Mouse (Mus musculus) gastrocnemius, adult 2 months (tissue): ENCODE measurements around the gene Clmp. TPM values are rescaled to one million over a fixed set of nuclear protein-coding genes. Genes with fewer than 3 reads are reported as not detected.
A peak's percentile ranks its signal among the peaks of the same experiment; 100 is the strongest.

Source experiments
- DNase-seq: peaks from one replicate; pipeline ENCODE4 v3.0.0; 2022
- H3K27ac ChIP-seq: fragments of 200-600 bp; 2 replicates; pipeline ENCODE4 v1.8.1; 2022; ENCODE audit warnings: mild to moderate bottlenecking
- H3K4me3 ChIP-seq: fragments of 200-600 bp; 2 replicates; pipeline ENCODE4 v1.8.1; 2022; ENCODE audit warnings: mild to moderate bottlenecking, moderate library complexity
- CTCF ChIP-seq: fragments of 200-600 bp; IDR thresholded peaks from 2 replicates; pipeline ENCODE4 v1.8.1; 2022; ENCODE audit warnings: antibody characterized with exemption, mild to moderate bottlenecking, moderate library complexity
- intact Hi-C: fragments of 180-260 bp; cut with DNase I; formaldehyde crosslinking; loops from one replicate; pipeline ENCODE4 v1.15.1; 2025
- total RNA-seq, 2 experiments: library from RNA; stranded (reverse); gene quantifications; 2 replicates each; pipeline ENCODE4 v1.2.3; 2021

Gene Clmp
- total RNA-seq, 2 experiments from 2014 or later, result 3.7 to 5.2 TPM

DNA sequence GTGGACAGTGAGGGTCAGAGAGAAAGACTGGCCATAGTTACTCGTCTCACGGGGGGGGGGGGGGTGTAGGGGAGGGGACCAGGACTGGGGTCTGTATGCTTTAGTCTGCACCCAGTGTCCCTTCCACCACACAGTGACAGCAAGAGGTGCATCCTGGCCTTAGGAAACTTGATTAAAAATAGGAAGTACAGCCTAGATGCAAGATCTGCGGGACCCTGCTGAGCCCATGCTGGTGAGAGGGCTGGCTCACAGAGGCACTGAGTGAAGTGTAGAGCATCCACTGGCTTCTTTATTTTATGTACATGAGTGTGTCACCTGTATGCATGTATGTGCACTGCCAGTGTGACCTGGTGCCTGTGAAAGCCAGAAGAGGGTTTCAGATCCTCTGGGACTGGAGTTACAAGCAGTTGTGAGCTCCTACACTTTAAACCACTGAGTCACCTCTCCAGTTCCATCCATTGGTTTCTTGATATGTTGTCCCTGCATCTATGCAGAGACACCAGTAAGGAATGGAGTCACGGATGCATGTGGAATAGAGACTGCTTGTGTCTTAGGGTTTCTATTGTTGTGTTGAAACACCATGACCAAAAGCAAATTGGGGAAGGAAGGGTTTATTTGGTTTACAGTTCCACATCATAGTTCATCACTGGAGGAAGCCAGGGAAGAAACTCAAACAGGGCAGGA, 41.5 kb downstream of the Clmp start:
- no peak for TF ChIP-seq CTCF
- Histone ChIP-seq H3K27ac (no peak overlapping the region), H3K4me3 (no peak overlapping the region)
- DNase-seq, result no peak
- intact Hi-C loops, result no loop called here

DNA sequence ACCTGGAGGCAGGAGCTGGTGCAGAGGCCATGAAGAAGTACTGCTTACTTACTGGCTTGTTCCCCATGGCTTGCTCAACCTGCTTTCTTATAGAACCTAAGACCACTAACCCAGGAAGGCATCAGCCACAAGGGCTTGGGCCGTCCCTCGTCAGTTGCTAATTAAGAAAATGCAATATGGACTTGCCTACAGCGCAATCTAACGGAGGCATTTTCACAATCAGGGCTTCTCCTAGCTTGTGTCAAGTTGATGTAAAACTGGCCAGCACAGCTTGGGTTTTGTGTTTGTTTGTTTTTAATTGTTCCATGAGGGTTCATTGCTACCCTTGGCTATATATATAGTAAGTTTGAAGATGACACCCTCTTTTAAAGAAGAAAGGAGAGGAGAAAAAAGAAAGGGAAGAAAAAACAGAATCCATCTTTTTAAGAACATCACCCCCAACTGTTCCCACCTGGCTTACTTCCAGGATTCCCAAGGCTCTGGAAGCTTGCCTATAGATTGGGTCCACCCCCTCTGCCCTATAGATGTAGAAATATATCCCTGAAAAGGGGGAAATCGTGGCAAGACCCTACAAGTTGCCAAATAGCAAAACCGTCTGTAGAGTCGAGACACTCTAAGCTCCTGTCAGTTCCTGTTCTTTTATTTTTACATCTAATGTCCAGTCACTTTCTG, 42.2 kb downstream of the Clmp start:
- intact Hi-C loops, result no loop called here
- Histone ChIP-seq H3K27ac (no peak overlapping the region), H3K4me3 (no peak overlapping the region)
- DNase-seq, result no peak
- no peak for TF ChIP-seq CTCF

DNA sequence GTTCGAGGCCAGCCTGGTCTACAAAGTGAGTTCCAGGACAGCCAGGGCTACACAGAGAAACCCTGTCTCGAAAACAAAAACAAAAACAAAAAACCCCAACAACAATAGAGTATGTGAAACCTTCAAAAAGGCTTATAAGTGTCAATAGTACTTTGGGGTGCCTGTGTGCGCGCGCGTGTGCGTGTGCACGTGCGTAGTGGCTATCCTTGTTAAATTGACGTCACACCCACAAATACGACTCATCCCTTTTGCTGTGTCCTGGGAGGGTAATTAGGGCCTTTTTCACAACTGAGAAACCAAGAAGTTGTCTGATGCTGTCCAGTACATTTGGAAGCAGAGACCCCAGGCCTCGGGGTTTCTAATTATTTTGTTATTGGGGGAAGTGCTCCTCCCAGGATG, 44.5 kb downstream of the Clmp start:
- peak overlapping the region; percentile 70 for H3K27ac ChIP-seq
- TF ChIP-seq CTCF, result no peak
- intact Hi-C loops, result no loop called here
- no peak for DNase-seq
- peak overlapping the region; percentile 75 for H3K4me3 ChIP-seq

DNA sequence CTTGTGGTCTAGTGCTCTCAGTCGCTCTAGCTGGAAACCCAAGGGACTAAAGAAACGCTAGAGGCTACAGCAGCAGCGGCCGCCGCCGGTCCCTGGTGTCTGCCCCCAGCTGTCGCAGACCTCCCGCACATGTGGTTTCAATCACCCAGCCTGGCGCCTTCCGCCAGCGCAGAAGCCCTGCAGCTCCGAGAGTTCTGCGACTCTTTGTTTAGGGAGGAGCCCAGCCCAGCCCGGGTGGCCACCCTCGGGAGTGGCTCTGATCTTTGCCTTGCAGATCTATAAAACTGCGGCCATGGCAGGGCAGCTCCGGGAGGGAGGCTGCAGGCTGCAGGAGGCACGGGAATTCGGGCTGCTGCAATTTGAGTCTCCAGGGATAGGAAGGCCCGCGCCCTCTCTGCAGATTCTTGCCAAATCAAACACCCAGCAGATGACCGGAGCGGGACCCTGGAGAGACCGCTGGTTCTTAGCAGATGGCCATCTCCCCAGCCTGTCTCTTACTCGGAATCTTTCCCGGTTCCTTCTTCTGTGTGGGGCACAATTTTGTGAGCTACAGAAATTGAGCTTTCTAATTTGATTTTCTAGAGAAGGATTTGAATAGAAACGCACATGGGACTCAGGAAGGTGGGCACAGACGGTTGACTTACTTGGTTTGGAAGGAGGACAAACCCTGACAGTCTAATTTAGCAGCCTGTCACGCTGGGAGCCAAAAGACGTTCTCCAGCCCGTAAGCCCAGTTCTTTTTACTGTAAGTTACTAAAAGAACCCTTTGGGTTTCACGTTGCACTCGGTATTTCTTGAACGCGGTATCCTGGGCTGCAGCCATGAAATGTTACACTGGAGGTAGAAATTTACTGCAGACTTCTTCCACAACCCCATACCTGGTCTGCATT, 45.2 kb downstream of the Clmp start:
- DNase-seq, result peak; percentile 81
- H3K27ac ChIP-seq, result peak overlapping the region; percentile 70
- H3K4me3 ChIP-seq, result peak overlapping the region; percentile 75
- TF ChIP-seq CTCF, result no peak
- intact Hi-C loops, result no loop called here

DNA sequence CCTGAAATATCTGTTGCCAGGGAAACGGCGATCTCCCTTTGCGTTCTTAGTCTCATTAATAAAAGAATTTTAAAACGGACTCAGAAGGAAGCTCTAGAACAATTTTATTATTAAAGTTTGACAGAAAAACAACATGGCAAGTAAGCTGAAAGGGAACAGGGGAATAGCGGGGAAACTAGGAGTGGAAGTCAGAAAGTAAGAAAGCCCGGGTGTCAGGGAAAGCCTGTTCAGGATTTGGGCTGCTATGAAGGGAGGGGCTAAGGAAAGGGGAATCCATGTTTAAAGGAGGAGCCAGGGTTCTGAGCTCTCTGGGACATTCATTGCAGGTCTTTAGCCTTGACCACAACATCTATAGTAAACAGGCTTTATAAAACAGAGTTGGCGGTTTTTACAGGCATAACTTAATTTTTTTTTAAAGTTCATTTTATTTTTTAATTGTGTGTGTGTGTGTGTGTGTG, 45.9 kb downstream of the Clmp start:
- TF ChIP-seq CTCF, result no peak
- H3K4me3 ChIP-seq, result peak overlapping the region; percentile 75
- intact Hi-C loops, result no loop called here
- DNase-seq, result no peak
- peak overlapping the region; percentile 70 for H3K27ac ChIP-seq

DNA sequence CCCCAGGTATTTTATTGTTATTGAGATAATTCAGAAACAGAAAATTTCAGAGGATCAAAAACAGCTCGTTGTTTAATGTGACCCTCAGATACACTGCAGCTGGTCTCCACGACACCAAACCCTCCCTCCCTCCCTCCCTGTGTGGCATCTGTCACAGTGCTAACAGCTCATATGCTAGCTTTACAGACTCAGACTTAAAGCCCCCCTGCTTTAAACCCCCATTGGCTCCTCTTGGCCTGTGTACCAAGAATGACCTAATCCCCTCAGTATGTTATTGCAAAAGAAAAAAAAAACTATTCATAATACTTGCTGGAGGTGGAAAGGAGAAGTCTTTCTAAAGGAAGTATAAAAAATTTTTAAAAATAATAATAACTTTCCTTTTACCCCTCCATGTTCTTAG, 46.5 kb downstream of the Clmp start:
- Histone ChIP-seq H3K4me3 (no peak overlapping the region), H3K27ac (no peak overlapping the region)
- DNase-seq, result no peak
- no peak for TF ChIP-seq CTCF
- intact Hi-C loops, result no loop called here

DNA sequence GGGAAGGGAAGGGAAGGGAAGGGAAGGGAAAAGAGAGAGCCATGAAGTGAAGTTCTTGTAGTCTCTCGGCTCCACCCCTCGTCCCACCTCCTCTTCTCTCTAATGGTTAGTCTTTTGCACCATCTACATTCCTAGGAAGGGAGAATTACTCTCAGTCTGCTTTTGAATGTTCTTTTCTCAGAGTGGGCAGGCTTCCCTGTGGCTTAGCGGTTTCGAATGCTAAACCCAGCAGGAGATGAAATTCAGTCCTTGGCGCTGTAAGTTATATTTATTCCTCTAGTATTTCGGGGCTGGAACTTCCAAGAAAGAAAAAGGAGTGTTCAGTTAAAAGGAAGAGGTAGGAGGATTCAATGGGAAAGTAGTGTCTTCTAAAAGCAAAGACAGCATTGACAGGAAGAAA, 51.4 kb downstream of the Clmp start:
- intact Hi-C loops, result no loop called here
- Histone ChIP-seq H3K4me3 (no peak overlapping the region), H3K27ac (no peak overlapping the region)
- DNase-seq, result no peak
- no peak for TF ChIP-seq CTCF

DNA sequence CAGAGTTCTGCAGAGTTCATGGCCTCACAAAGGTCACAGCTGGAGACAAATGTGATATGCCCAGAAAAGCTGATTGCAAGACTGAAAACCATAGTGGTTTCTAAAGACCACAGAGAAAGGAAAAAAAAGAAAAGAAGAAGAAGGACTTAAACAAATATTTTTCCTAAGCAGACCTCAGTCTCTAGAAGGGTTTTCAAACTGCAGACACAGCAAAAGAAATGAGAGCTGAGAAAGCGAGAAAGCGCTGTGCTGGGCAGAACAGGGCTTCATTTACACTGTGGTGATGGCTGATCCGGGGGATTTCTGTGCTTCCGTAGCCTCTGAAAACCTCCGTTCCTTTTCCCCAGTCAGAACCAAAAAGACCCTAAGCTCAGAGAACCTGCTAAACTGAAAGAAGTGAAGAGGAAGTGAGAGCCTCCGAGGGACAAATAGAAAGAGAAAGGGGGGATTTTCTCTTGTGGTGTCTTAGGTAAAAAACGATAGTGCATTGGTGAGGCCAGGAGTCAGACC, 57.8 kb downstream of the Clmp start:
- no peak overlapping the region for H3K4me3 ChIP-seq
- H3K27ac ChIP-seq, result peak overlapping the region; percentile 38; the same call in 1 of the 2 replicates
- DNase-seq, result no peak
- no peak for TF ChIP-seq CTCF
- intact Hi-C loops, result no loop called here

DNA sequence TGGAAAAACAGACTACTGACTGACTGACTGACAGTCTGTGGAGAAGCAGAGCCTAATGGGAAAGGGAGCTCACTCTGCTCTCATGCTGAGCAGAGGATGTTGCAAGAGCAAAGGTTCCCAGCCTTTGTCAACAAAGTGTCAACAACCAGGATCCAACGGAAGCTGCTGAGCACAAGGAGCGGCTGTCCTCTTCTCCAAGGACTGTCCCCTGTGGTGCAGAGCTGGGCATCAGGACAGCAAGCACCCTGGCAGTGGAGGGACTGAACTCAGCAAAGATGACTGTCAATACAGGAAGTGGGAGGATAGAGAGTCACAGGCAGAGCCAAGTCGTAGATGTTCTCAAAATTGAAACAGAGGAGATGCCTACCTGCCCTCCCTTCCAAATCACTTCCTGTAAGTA, 58.5 kb downstream of the Clmp start:
- Histone ChIP-seq H3K27ac (peak overlapping the region; percentile 38; the same call in 1 of the 2 replicates), H3K4me3 (no peak overlapping the region)
- TF ChIP-seq CTCF, result no peak
- intact Hi-C loops, result no loop called here
- DNase-seq, result peak; percentile 41

DNA sequence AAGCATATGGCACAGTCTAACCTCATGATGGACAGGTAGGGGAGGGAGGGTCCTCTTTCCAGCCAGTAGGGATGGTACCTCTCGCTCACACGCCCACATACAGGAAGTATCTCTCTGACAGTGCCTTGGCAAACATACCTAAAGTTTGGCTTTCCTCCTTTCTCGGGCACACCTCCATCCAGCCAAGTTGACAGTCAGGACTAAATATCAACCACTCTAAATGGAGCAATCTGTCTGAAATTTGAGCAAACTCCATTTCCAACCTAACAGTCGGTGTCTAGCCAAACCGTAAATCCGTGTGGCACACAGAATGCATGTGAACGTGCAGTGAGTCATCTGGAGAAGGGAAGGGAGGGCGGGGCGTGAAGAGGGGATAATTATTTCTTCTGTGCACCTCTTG, 61.0 kb downstream of the Clmp start:
- no peak for TF ChIP-seq CTCF
- intact Hi-C loops, result no loop called here
- no peak overlapping the region for H3K27ac ChIP-seq

DNA sequence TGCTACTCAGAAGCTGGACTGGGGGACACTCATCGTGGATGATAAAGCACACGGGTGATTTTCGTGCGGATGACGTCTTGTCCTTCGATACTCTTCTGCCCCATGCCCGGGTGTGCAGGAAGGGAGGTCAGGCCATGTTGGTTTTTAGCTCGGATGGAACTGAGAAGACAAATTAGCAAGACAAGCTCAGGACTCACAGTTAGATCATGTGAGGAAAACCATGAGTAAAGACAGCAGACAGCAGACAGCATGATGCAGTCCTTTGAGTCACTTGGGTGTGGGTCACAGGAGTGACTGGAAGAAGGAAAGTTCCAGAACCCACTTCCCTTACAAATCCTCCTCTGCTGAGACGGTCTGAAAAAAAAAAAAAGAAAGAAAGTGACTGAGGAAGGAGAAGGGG, 61.5 kb downstream of the Clmp start:
- no peak for DNase-seq
- intact Hi-C loops, result no loop called here
- H3K27ac ChIP-seq, result no peak overlapping the region
- H3K4me3 ChIP-seq, result no peak overlapping the region
- no peak for TF ChIP-seq CTCF

More for the DNA sequence above, 61.0 kb downstream of the Clmp start:
- DNase-seq, result no peak
- H3K4me3 ChIP-seq, result no peak overlapping the region

DNA sequence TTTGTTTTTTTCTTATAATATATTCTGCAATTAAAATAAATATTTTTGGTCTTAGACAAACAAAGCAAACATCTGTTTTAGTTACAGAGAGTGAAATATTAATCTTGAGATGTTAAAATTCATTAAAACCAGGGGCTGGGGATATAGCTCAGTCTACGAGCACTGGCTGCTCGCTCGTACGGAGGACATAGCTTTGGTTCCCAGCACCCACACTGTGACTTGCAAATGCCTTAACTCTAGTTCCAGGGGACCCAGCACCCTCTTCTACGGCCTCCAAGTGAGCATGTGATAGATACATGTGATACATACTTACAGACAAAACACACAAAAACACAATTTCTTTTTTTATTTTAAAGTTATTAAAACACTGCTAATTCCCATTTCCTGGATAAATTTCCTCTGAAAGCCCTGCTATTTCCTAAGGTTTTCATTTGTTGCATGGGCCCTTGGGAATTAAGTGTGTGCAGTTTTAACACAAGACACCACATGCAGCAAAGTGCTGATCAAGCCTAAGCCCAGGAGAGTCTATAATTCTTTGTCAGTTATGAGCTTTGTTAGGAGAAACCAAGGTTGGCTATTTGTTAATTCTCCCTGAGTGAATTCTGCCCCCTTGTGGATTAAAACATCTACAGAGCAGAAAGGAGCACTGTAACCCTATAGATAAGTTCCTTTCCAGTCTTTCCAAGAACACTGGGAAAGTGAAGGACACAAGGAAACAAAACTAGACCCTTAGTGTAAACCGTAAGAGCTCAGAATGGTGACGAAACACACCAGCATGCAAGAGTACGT, 64.3 kb downstream of the Clmp start:
- no peak for DNase-seq
- intact Hi-C loops, result loop anchor here (1.0 to 10.0 kb wide), 3 partner anchors 114 to 335 kb away; no protein-coding TSS in a partner anchor
- TF ChIP-seq CTCF, result peak; percentile 79
- H3K27ac ChIP-seq, result no peak overlapping the region
- no peak overlapping the region for H3K4me3 ChIP-seq
